Mouse (Mus musculus): ENCODE measurements around the gene Dlgap5.
A peak's percentile ranks its signal among the peaks of the same experiment; 100 is the strongest.

The Dlgap5 gene

GRCm38 (mm10) chr14:47395462-47396026 is 22.7 kb downstream of the Dlgap5 start:
- DNase-seq (ENCODE audit: low spot score in 2 of 2): no peak

DNA sequence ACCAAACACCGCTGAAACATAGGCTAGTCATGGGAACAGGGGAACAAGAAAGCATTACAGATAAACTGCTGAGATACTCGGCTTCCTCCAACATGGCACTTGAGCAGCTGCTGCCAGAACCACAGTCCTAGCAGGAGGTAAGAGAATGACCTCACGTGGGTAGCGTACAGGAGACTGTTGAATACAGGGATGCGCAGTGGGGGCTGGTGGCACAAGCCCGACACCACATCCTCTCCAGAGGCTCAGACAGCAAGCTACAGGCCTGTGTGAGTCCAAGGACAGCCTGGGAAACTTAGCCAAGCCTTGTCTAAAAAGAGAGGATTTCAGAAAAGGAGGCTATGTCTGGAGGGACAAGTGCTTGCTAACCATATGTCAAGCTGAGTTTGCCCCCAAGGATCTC is 23.2 kb downstream of the Dlgap5 start:
- DNase-seq (ENCODE audit: low spot score in 2 of 2): no peak

DNA sequence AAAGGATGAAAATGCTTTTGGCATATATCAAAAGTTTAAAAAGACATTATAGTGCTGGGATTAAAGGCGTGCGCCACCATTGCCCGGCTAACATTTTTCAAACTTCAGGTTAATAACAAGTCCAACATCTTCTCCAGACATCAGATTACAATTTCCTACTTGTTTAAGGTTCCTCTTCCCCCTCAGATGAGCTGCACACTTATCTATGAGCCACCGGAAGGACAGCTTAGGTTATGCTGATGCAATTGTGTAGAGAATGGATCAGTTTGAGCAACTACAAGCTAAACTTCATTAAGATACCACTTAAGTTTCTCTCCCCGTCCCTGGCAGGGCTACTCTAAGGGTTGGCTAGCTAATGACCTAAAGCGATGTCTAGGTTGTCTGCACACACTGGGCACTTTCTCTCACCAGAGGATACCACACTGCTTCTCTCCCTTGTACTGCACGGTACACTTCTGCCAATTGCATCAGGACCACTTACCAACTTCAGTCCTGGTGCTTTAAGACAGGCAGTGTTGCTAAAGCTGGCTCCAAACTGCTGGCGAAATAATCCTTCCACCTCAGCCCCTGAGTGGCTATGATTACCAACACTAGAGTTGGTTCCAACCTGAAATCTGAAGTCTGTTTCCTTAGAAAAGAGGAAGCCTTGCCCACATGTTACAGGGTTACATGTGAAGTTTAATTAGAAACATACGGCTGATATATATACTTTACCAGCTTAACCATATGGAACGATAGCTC is 24.7 kb downstream of the Dlgap5 start:
- no peak for DNase-seq (ENCODE audit: low spot score in 2 of 2)

- DNase-seq (ENCODE audit: low spot score in 2 of 2): no peak
Observed at GRCm38 (mm10) chr14:47386125-47386524, 32.1 kb downstream of the Dlgap5 start.

DNA sequence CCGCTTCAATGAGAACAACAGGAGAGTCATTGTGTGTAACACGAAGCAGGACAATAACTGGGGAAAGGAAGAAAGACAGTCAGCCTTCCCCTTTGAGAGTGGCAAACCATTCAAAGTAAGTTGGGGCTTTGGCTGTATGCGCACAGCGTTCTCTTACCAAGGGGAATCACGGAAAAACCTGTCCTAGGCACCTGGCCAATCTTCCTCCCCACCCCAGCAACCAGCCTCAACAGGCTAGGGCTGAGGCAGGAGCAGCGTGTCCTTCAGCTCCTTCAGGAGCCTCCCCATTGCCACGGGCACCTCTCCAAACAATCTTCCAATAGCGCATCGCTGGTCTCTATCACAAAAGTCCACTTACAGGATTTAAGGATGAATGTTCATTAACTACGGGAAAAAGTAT is 33.6 kb downstream of the Dlgap5 start:
- DNase-seq (ENCODE audit: low spot score in 2 of 2): no peak

DNA sequence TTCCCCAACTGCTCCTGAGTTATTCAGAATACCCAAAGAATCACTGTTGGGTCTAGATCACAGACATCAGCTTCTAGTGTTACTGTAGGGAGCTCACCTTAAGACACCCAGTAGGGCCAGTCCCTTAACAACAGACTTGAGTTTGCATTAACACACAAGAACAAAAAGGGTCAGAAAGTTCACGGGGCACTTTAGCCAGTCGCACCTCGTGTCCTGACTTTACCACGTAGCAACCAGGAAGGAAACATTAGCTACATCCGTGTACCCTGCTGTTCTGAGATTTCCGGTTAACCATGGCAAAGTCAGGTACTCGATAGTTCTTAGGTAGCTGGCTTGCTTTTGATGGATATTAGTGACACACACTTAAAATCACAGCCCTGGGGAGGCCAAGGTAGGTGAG is 34.3 kb downstream of the Dlgap5 start:
- no peak for DNase-seq (ENCODE audit: low spot score in 2 of 2)

DNA sequence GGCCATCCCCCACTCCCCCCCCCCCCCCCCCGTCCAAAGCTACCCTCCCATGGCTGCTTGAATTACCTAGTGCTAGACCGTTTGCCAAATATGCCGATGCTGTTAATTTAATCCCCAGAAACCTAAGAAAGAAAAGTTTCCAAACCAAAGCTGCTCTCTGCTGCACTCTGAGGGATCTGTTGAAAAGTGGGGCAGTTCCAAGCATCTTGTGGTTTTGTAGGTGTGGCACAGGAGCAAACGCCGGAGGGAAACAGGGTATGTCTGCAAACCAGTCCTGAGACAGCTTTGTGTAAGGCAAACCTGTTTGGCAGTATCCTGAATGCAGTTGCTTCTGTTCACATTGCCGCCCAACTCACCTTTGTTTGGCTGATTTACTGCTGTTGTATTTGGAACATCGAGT is 39.9 kb downstream of the Dlgap5 start:
- DNase-seq (ENCODE audit: low spot score in 2 of 2): no peak

GRCm38 (mm10) chr14:47376526-47376925 is 41.7 kb downstream of the Dlgap5 start:
- no peak for DNase-seq (ENCODE audit: low spot score in 2 of 2)

DNA sequence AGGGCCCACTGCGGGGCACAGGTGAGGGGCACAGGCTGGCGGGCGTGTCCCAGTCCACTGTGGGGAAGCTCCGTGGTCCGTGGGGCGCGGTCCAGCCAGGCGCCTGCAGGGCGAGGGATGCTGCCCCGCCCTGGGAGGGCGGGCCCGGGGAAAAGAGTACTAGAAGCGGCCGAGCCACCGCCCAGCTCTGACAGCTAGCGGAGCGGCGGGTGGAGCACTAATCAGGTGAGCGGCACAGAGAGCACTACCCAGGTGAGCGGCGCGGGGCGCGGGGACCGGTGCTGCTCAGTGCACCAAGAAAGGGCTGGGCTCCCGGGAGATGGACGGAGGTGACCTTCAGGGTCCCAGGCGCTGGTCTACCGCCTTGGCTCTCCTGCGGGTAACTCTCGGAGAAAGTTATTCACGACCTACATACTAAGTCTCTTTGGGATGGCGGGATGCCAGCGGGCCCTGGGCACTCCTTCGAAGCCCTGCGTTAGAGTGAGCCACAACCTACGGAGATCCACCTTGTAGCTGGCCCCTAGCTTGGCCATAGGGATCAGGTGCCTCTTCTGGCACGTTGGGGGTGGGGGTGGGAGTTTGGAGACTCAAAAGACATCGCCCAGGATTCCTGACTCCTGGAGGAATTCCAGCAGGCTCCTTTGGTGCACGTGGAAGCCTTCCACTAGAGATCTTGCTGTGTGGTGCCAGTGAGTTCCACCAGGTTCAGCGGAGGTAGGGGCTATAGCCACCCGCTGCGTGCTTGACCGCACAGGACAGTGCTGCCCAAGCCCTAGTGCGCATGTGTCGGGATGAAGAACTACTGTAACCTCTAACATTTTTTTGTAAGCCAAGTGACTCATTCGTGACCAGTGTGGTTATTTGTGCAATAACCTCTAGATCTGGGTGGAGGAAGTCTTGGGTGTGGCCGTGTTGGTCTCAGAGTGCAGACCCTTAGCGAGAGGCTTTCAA is 44.2 kb downstream of the Dlgap5 start:
- no peak for DNase-seq (ENCODE audit: low spot score in 2 of 2)

DNA sequence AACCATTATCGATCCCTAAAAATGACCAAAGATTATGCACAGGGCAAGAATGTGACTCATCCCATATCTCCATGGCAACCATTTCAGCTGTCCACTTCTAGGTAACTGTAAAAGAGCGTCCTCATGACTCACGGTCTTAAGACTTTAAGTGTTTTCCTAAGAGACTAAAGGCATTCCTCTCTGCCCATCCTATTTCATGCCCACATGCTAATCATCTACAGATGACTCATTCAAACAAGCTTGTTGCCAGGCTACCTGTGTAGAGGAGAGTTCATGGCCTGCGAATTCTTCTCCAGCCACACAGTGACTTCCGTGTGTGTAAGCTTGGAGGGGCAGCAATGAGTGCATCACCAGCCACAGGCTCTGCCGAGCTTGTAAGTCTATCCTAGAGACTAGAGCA is 46.5 kb downstream of the Dlgap5 start:
- DNase-seq (ENCODE audit: low spot score in 2 of 2): no peak

DNA sequence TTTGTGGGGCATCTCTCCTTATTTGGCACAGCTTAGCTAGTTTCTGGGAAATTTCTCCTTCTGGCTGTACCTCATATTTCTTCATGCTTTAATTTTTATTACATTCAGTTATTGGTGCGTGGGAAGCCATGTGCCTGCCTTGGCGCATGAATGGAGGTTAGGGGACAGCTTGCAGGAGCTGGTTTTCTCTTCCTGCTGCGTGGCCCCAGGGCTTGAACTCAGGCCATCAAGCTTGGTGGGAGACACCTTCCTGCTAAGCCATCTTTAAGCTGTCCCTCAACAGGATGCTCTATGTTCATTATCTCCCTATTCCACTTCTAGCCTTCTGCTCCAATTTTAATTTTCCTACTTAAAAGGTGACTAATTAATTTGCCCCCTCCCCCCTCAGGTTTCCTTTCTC is 47.4 kb downstream of the Dlgap5 start:
- no peak for DNase-seq (ENCODE audit: low spot score in 2 of 2)

- no peak for DNase-seq (ENCODE audit: low spot score in 2 of 2)
Observed at GRCm38 (mm10) chr14:47369741-47370140, 48.5 kb downstream of the Dlgap5 start.

GRCm38 (mm10) chr14:47367461-47367860 is 50.7 kb downstream of the Dlgap5 start, which contains the start of gene Lgals3:
Gene Lgals3, plus strand, starts transcription at chr14:47367751.
- peak; percentile 44 to 68 for DNase-seq (ENCODE audit: low spot score in 2 of 2)

DNA sequence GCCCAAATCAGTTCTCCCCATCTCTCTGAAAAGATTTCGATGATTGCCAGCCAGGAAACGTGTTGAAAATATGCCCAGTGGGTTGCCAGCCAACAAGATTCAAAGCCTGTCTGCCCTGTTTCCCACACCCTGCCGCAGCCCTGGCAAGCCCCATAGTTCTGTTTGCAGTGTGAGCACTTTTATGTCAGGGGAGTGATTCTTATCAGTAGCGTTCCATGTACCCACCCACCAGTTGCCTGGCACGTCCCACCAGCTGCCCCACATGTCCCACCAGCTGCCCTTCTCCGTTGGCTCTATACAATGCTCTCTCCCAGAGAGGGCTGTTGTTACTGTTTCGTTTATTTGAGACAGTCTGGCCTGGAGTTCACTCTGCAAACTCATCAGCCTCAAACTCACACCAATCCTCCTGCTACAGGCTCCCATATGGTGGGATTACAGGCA is 51.3 kb downstream of the Dlgap5 start:
- DNase-seq (ENCODE audit: low spot score in 2 of 2): peak; percentile 38 to 52

- DNase-seq (ENCODE audit: low spot score in 2 of 2): no peak
Observed at GRCm38 (mm10) chr14:47364742-47365449, 53.3 kb downstream of the Dlgap5 start.

DNA sequence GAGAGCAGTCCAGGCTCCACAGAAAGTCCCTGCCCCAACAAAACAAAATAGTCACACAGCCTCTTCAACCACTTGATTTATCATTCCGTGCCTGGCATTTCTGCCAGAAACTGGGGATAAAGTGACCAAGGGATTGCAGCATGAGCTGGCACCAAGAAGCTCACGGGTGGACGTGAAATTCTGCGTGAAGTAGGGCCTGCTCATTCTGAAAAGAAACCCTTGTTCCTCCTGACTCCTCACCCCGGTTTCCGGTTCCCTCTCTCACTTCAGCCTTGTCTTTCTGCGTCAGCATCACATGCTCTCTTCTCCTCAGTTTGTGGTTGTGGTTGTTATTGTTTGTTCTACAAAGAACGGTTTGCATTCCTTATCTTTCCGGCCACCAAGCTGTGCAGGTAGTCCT is 56.3 kb downstream of the Dlgap5 start:
- no peak for DNase-seq (ENCODE audit: low spot score in 2 of 2)

DNA sequence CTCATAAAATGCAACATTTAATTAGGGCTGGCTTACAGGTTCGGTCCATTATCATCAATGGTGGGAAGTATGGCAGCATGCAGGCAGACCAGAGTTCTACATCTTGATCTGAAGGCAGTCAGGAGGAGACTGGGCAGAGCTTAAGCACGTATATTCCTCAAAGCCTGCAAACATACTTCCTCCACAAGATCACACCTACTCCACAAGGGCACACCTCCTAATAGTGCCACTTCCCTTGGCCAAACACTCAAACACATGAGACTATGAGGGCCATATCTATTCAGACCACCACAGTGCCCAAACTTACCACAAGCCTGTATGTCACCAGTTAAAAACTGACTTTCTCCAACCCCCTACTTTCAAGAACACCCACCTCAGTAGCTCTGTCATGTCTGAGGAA is 56.8 kb downstream of the Dlgap5 start:
- DNase-seq (ENCODE audit: low spot score in 2 of 2): no peak

DNA sequence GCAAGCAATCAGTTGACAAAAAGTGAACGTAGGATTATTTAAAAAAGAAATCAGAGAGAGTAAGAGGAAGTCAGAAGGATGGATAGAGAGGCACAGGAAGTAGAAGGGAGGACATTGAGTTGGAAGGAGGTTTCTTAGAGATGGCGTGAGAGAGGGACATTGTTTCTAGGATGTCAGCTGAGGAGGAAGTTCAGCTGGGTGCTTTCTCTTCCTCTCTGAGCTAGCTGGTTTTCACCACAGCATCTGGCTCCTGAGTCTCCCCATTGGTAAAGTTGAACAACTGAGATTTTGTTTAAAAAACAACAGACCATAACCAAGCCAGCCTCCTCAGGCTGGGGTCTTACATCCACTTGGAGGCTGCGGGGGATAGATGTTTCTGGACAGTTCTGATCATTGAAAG is 58.6 kb downstream of the Dlgap5 start:
- DNase-seq (ENCODE audit: low spot score in 2 of 2): no peak

DNA sequence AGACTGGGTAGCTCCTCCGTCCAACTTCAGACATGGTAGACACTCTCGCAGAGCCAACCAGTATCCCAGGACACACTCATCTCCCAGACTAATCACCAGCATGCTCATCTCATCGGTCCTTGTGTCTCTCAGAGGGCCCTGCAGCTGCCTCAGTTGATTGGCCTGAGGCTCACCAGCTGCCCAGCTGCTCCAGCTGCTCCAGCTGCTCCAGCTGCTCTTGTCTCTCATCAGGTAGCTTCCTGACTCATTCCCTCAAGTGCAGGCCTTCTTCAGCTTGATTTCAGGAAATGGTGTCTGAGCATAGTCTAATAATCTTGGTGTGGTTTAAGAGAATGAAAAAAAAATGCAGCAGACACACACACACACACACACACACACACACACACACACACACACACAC is 61.6 kb downstream of the Dlgap5 start:
- DNase-seq (ENCODE audit: low spot score in 2 of 2): no peak

- no peak for DNase-seq (ENCODE audit: low spot score in 2 of 2)
Observed at GRCm38 (mm10) chr14:47354948-47355347, 63.3 kb downstream of the Dlgap5 start.

DNA sequence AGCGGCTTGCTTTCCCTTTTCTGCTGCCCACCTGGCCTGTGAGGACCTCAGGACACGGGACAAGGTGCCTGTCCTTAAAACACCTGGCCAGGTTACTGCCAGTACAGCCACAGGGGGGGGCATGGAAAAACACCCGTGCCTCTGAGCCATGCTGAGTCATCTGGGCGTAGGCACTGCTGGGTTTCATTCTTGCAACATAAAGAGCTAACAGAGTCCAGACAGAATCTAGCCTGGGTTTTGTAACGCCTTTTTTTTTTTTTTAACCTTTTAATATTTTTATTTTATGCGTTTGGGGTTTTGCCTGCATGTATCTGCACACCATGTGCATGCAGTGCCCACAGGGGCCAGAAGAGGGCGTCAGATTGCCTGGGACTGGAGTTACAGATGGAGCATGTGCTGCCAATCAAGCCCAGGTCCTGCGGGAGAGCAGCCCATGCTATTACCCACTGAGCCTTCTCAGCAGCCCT is 64.1 kb downstream of the Dlgap5 start:
- DNase-seq (ENCODE audit: low spot score in 2 of 2): no peak

DNA sequence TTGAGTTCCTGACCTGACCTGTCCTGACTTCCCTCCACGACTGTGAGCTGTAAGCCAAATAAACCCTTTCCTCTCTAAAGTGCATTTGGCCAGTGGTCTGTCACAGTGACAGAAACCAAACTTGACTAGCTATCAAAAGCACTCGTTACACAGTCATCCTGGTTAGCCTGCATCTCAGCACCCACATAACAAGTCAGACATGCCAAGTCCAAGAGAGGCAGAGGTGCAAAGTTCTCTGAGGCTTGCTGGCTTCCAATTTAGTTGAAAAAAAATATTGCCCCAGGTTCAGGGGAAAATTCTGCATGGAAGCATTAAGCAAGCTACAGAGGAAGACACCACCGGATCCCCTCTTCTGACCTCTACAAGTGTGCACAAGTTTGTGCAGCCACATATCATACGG is 65.0 kb downstream of the Dlgap5 start:
- no peak for DNase-seq (ENCODE audit: low spot score in 2 of 2)
